In the genomic region with DNA sequence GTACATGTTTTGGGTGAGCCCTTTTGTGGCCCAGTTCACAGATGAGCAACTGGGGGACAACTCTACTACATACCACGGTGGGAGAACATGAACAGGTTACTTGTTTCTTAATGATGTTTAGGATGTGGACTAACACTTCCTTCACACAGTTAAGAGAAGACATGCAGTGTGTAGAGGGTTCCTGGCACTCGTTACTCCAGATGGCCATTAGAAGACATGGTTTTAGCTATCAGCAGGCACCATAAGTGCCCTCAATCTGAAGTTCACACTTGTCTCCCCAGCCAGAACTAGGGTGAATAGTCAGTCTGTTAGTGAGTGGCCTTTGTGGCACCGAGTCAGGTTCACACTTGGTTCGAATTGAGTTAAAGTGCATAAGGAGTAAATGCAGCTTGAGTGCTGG, we compare ENCODE assay signal across 21 mouse cellular contexts.
"Had no signal": no experiment of that assay in that cellular context is flagged by ENCODE, and none has a peak within 500 bp of the region (broad histone marks: within the 10 kb centered on the region; RNA-seq: fewer than 3 reads in every experiment).

No protein-coding gene starts in this region.

- H3K27ac ChIP-seq: kidney, embryonic 15.5 days; limb, embryonic 12.5 days; limb, embryonic 15.5 days; liver, embryonic 14.5 days; macrophage; midbrain, embryonic 12.5 days; midbrain, embryonic 15.5 days; neural tube, embryonic 12.5 days; neural tube, embryonic 15.5 days; stomach, postnatal 0 days had no signal

- H3K4me3 ChIP-seq: kidney, embryonic 15.5 days; limb, embryonic 12.5 days; limb, embryonic 15.5 days; midbrain, embryonic 12.5 days; midbrain, embryonic 15.5 days; neural tube, embryonic 12.5 days; neural tube, embryonic 15.5 days had no signal

- H3K9me3 ChIP-seq: kidney, embryonic 15.5 days; limb, embryonic 12.5 days; limb, embryonic 15.5 days; midbrain, embryonic 12.5 days; midbrain, embryonic 15.5 days; neural tube, embryonic 12.5 days; neural tube, embryonic 15.5 days had no signal

- H3K27me3 ChIP-seq: kidney, embryonic 15.5 days; limb, embryonic 12.5 days; limb, embryonic 15.5 days; midbrain, embryonic 12.5 days; midbrain, embryonic 15.5 days; neural tube, embryonic 12.5 days; neural tube, embryonic 15.5 days had no signal

- DNase-seq: kidney, postnatal 14 days; kidney, postnatal 4 days; left cerebral cortex, postnatal 4 days; liver, postnatal 0 days; lung, embryonic 14.5 days; right cerebral cortex, adult 18-20 months; right cerebral cortex, postnatal 14 days; right cerebral cortex, postnatal 4 days; thymus, adult 18-20 months; thymus, postnatal 36 days had no signal

- ATAC-seq: liver, postnatal 0 days; lung, postnatal 0 days; midbrain, embryonic 15.5 days had no signal

- H3K9ac ChIP-seq: kidney, embryonic 15.5 days; limb, embryonic 12.5 days; limb, embryonic 15.5 days; liver, embryonic 14.5 days; liver, postnatal 0 days; lung, embryonic 14.5 days; midbrain, embryonic 12.5 days; midbrain, embryonic 15.5 days; neural tube, embryonic 12.5 days; neural tube, embryonic 15.5 days had no signal

- H3K4me2 ChIP-seq: kidney, embryonic 15.5 days; limb, embryonic 12.5 days; limb, embryonic 15.5 days; lung, embryonic 14.5 days; midbrain, embryonic 12.5 days; neural tube, embryonic 12.5 days had no signal
